Mouse (Mus musculus): ENCODE data around the gene Dusp6. TPM values are rescaled to one million over a fixed set of nuclear protein-coding genes. Genes with fewer than 3 reads are reported as not detected.

Dusp6 gene
- polyA plus RNA-seq, 1 experiment from 2014 or later, result 15.4 TPM

- Histone ChIP-seq H3K9me3 (ENCODE audit: low read length) (no peaks in the 10 kb centered on the region), H3K4me2 (ENCODE audit: low read depth, low read length) (peak overlapping the region; percentile 47), H3K4me1 (ENCODE audit: insufficient read depth) (peaks cover 33% of the 10 kb centered on the region), H3K27ac (ENCODE audit: low read depth) (peak overlapping the region; percentile 70), H3K9ac (replicated peaks) (peak overlapping the region; percentile 38; the same call in 1 of the 2 replicates), H3K4me3 (ENCODE audit: low read depth, low read length) (peak overlapping the region; percentile 8; the same call in 1 of the 2 replicates), H3K27me3 (ENCODE audit: insufficient read depth, low read length) (no peaks in the 10 kb centered on the region), H3K36me3 (replicated peaks; ENCODE audit: insufficient read depth, low read length) (0 out of 2 replicates have a peak, but pooled peaks cover 4% of the 10 kb centered on the region)
- ATAC-seq (peak; percentile 49), DNase-seq (peak; percentile 61)
- WGBS (ENCODE audit: insufficient replicate concordance), result 22% methylated on average over 19 of the region's 19 CpGs
- TF ChIP-seq EP300 (IDR thresholded peaks at IDR 0.05; ENCODE audit: low read depth) (peak; percentile 50; the same call in 1 of the 2 replicates), CTCF (IDR thresholded peaks at IDR 0.05; ENCODE audit: low read depth) (no peak)
Measured at GRCm38 (mm10) chr10:99268421-99269300, 5.6 kb downstream of the Dusp6 start.

GRCm38 (mm10) chr10:99269301-99269701 lies 6.3 kb downstream of the Dusp6 start:
- Histone ChIP-seq H3K27ac (ENCODE audit: low read depth) (peak overlapping the region; percentile 70), H3K27me3 (ENCODE audit: insufficient read depth, low read length) (no peaks in the 10 kb centered on the region), H3K9me3 (ENCODE audit: low read length) (no peaks in the 10 kb centered on the region), H3K4me1 (ENCODE audit: insufficient read depth) (peaks cover 33% of the 10 kb centered on the region), H3K4me3 (ENCODE audit: low read depth, low read length) (no peak overlapping the region), H3K4me2 (ENCODE audit: low read depth, low read length) (no peak overlapping the region), H3K36me3 (replicated peaks; ENCODE audit: insufficient read depth, low read length) (0 out of 2 replicates have a peak, but pooled peaks cover 4% of the 10 kb centered on the region), H3K9ac (replicated peaks) (peak overlapping the region; percentile 38)
- 38% methylated on average over 4 of the region's 4 CpGs for WGBS (ENCODE audit: insufficient replicate concordance)
- ATAC-seq, result no peak
- no peak for DNase-seq
- TF ChIP-seq CTCF (IDR thresholded peaks at IDR 0.05; ENCODE audit: low read depth) (no peak), EP300 (IDR thresholded peaks at IDR 0.05; ENCODE audit: low read depth) (no peak)

GRCm38 (mm10) chr10:99269704-99270103 lies 6.7 kb downstream of the Dusp6 start:
- DNase-seq (no peak), ATAC-seq (no peak)
- Histone ChIP-seq H3K9me3 (ENCODE audit: low read length) (no peaks in the 10 kb centered on the region), H3K27ac (ENCODE audit: low read depth) (peak overlapping the region; percentile 70), H3K4me1 (ENCODE audit: insufficient read depth) (peaks cover 33% of the 10 kb centered on the region), H3K4me3 (ENCODE audit: low read depth, low read length) (no peak overlapping the region), H3K27me3 (ENCODE audit: insufficient read depth, low read length) (no peaks in the 10 kb centered on the region), H3K9ac (replicated peaks) (no peak overlapping the region; the same call in 1 of the 2 replicates), H3K4me2 (ENCODE audit: low read depth, low read length) (no peak overlapping the region), H3K36me3 (replicated peaks; ENCODE audit: insufficient read depth, low read length) (0 out of 2 replicates have a peak, but pooled peaks cover 4% of the 10 kb centered on the region)
- TF ChIP-seq EP300 (IDR thresholded peaks at IDR 0.05; ENCODE audit: low read depth) (no peak), CTCF (IDR thresholded peaks at IDR 0.05; ENCODE audit: low read depth) (no peak)
- WGBS (ENCODE audit: insufficient replicate concordance), result 51% methylated on average over 6 of the region's 6 CpGs

GRCm38 (mm10) chr10:99270406-99270805 lies 7.4 kb downstream of the Dusp6 start:
- whole genome bisulfite sequencing (ENCODE audit: insufficient replicate concordance), result 11% methylated on average over 10 of the region's 10 CpGs
- ATAC-seq, result peak; percentile 82
- Histone ChIP-seq H3K9me3 (ENCODE audit: low read length) (no peaks in the 10 kb centered on the region), H3K9ac (replicated peaks) (0 out of 2 replicates have a peak overlapping the region, but pooled peaks have one; percentile 0), H3K36me3 (replicated peaks; ENCODE audit: insufficient read depth, low read length) (0 out of 2 replicates have a peak, but pooled peaks cover 4% of the 10 kb centered on the region), H3K4me2 (ENCODE audit: low read depth, low read length) (peak overlapping the region; percentile 50), H3K27ac (ENCODE audit: low read depth) (peak overlapping the region; percentile 73), H3K4me1 (ENCODE audit: insufficient read depth) (peaks cover 33% of the 10 kb centered on the region), H3K4me3 (ENCODE audit: low read depth, low read length) (no peak overlapping the region), H3K27me3 (ENCODE audit: insufficient read depth, low read length) (no peaks in the 10 kb centered on the region)
- peak; percentile 81 for DNase-seq
- no peak for TF ChIP-seq CTCF (IDR thresholded peaks at IDR 0.05; ENCODE audit: low read depth)
- TF ChIP-seq EP300 (IDR thresholded peaks at IDR 0.05; ENCODE audit: low read depth), result peak; percentile 65

GRCm38 (mm10) chr10:99271016-99271415 lies 8.0 kb downstream of the Dusp6 start:
- DNase-seq, result peak; percentile 50
- 54% methylated on average over 11 of the region's 11 CpGs for WGBS (ENCODE audit: insufficient replicate concordance)
- peak; percentile 55; the same call in 1 of the 2 replicates for ATAC-seq

GRCm38 (mm10) chr10:99273006-99273405 lies 10.0 kb downstream of the Dusp6 start:
- DNase-seq (no peak), ATAC-seq (no peak)
- Histone ChIP-seq H3K9ac (replicated peaks) (no peak overlapping the region), H3K4me1 (ENCODE audit: insufficient read depth) (peaks cover 24% of the 10 kb centered on the region), H3K4me2 (ENCODE audit: low read depth, low read length) (no peak overlapping the region), H3K36me3 (replicated peaks; ENCODE audit: insufficient read depth, low read length) (no peaks in the 10 kb centered on the region), H3K4me3 (ENCODE audit: low read depth, low read length) (no peak overlapping the region), H3K9me3 (ENCODE audit: low read length) (no peaks in the 10 kb centered on the region), H3K27me3 (ENCODE audit: insufficient read depth, low read length) (no peaks in the 10 kb centered on the region), H3K27ac (ENCODE audit: low read depth) (no peak overlapping the region)
- WGBS (ENCODE audit: insufficient replicate concordance), result 44% methylated on average over 12 of the region's 12 CpGs
- TF ChIP-seq EP300 (IDR thresholded peaks at IDR 0.05; ENCODE audit: low read depth) (no peak), CTCF (IDR thresholded peaks at IDR 0.05; ENCODE audit: low read depth) (no peak)

More at GRCm38 (mm10) chr10:99271016-99271415, 8.0 kb downstream of the Dusp6 start:
- TF ChIP-seq EP300 (IDR thresholded peaks at IDR 0.05; ENCODE audit: low read depth) (no peak), CTCF (IDR thresholded peaks at IDR 0.05; ENCODE audit: low read depth) (no peak)
- no peaks in the 10 kb centered on the region for H3K27me3 ChIP-seq (ENCODE audit: insufficient read depth, low read length)
- H3K4me3 ChIP-seq (ENCODE audit: low read depth, low read length), result no peak overlapping the region
- peak overlapping the region; percentile 73 for H3K27ac ChIP-seq (ENCODE audit: low read depth)
- 0 out of 2 replicates have a peak overlapping the region, but pooled peaks have one; percentile 0 for H3K9ac ChIP-seq (replicated peaks)
- H3K4me1 ChIP-seq (ENCODE audit: insufficient read depth), result peaks cover 31% of the 10 kb centered on the region
- H3K36me3 ChIP-seq (replicated peaks; ENCODE audit: insufficient read depth, low read length), result 0 out of 2 replicates have a peak, but pooled peaks cover 2% of the 10 kb centered on the region
- H3K4me2 ChIP-seq (ENCODE audit: low read depth, low read length), result peak overlapping the region; percentile 50
- H3K9me3 ChIP-seq (ENCODE audit: low read length), result no peaks in the 10 kb centered on the region
